Mouse (Mus musculus) midbrain, postnatal 0 days (tissue): ENCODE results near the gene Kcna10. TPM values are rescaled to one million over a fixed set of nuclear protein-coding genes. Genes with fewer than 3 reads are reported as not detected.

Experiments
- ATAC-seq: fragments of 200-750 bp; cut with Nextera tagmentation; 2 replicates; pipeline ENCODE4 v1.8.0; 2017; ENCODE audit warnings: moderate number of reproducible peaks, mild to moderate bottlenecking, moderate TSS enrichment, moderate library complexity; ENCODE audit not compliant: low FRiP score
- DNase-seq: peaks from one replicate; pipeline ENCODE4 v3.0.0-alpha.2; 2015; ENCODE audit warnings: low spot score
- H3K27ac ChIP-seq: fragments of 300-500 bp; sonication (generic); 2 replicates; pipeline ENCODE4 v1.5.1; 2014; ENCODE audit warnings: low read depth, mild to moderate bottlenecking, low read length, mixed read lengths
- H3K27me3 ChIP-seq: fragments of 300-500 bp; sonication (generic); 2 replicates; pipeline ENCODE4 v1.6.1; 2014; ENCODE audit warnings: low read length, control low read depth, mixed read lengths; ENCODE audit not compliant: insufficient read depth
- H3K36me3 ChIP-seq: fragments of 300-500 bp; sonication (generic); 2 replicates; pipeline ENCODE4 v1.6.1; 2014; ENCODE audit warnings: low read length, control low read depth, mixed read lengths; ENCODE audit not compliant: insufficient read depth
- H3K4me1 ChIP-seq: fragments of 300-500 bp; sonication (generic); 2 replicates; pipeline ENCODE4 v1.6.1; 2014; ENCODE audit warnings: mild to moderate bottlenecking, control low read depth, antibody characterized with exemption, low read length, mixed read lengths; ENCODE audit not compliant: insufficient read depth
- H3K4me2 ChIP-seq: fragments of 300-500 bp; sonication (generic); 2 replicates; pipeline ENCODE4 v1.6.1; 2014; ENCODE audit warnings: low read depth, mild to moderate bottlenecking, low read length, mixed read lengths; ENCODE audit not compliant: poor library complexity, severe bottlenecking
- H3K4me3 ChIP-seq: fragments of 300-500 bp; sonication (generic); 2 replicates; pipeline ENCODE4 v1.5.1; 2014; ENCODE audit warnings: low read depth, mild to moderate bottlenecking, low read length, moderate library complexity
- H3K9ac ChIP-seq: fragments of 300-500 bp; sonication (generic); replicated peaks from 2 replicates; pipeline ENCODE4 v1.6.1; 2014; ENCODE audit warnings: mild to moderate bottlenecking, low read length, moderate library complexity, mixed read lengths; ENCODE audit not compliant: poor library complexity, severe bottlenecking
- H3K9me3 ChIP-seq: fragments of 300-500 bp; sonication (generic); 2 replicates; pipeline ENCODE4 v1.6.1; 2016; ENCODE audit warnings: low read length, control low read depth
- CTCF ChIP-seq: IDR thresholded peaks from 2 replicates; pipeline ENCODE4 v1.5.1; 2016; ENCODE audit warnings: antibody characterized with exemption, mild to moderate bottlenecking
- WGBS: fragments of 180-500 bp; shearing (Covaris S2); extraction: QIAGEN DNeasy Blood & Tissue Kit; methylation state at CpG from one replicate; pipeline ENCODE4 v1.1.7; 2014; 5-methylcytosine and 5-hydroxymethylcytosine counted together
- polyA plus RNA-seq: library from polyadenylated mRNA; unstranded; fragments of >200 nt; fragmentation: Nextera tagmentation; extraction: Ambion mirVana; gene quantifications from 2 replicates; pipeline ENCODE4 v1.2.1, GENCODE M21; 2015
- total RNA-seq: library from RNA; depleted of rRNA; stranded (reverse); fragments of >200 nt; gene quantifications from 2 replicates; pipeline ENCODE4 v1.2.3, GENCODE M21; 2014

Gene Kcna10
- total and polyA plus RNA-seq, 2 experiments from 2014 or later = not detected

GRCm38 (mm10) chr3:107185597-107185996 is 2.7 kb downstream of the Kcna10 start:
- Histone ChIP-seq H3K4me3 (no peak overlapping the region), H3K9ac (no peak overlapping the region), H3K4me2 (no peak overlapping the region), H3K27ac (no peak overlapping the region), H3K4me1 (no peaks in the 10 kb centered on the region), H3K36me3 (no peaks in the 10 kb centered on the region), H3K27me3 (no peaks in the 10 kb centered on the region), H3K9me3 (no peaks in the 10 kb centered on the region)
- ATAC-seq = no peak
- WGBS = 62% methylated on average over 3 of the region's 3 CpGs
- DNase-seq = no peak
- TF ChIP-seq CTCF = no peak

- 55% methylated on average over 4 of the region's 4 CpGs for WGBS
- H3K27ac ChIP-seq = no peak overlapping the region
- no peak overlapping the region for H3K4me2 ChIP-seq
- no peaks in the 10 kb centered on the region for H3K9me3 ChIP-seq
- no peaks in the 10 kb centered on the region for H3K36me3 ChIP-seq
- H3K27me3 ChIP-seq = no peaks in the 10 kb centered on the region
- no peak for DNase-seq
- H3K4me3 ChIP-seq = no peak overlapping the region
- no peaks in the 10 kb centered on the region for H3K4me1 ChIP-seq
- H3K9ac ChIP-seq = no peak overlapping the region
- ATAC-seq = no peak
- TF ChIP-seq CTCF = no peak
Observed at GRCm38 (mm10) chr3:107187022-107187421, 4.2 kb downstream of the Kcna10 start.

- TF ChIP-seq CTCF = peak; percentile 94
- no peak overlapping the region for H3K27ac ChIP-seq
- DNase-seq (peak; percentile 86), ATAC-seq (peak; percentile 83)
- no peaks in the 10 kb centered on the region for H3K9me3 ChIP-seq
- no peak overlapping the region for H3K9ac ChIP-seq
- H3K4me2 ChIP-seq = no peak overlapping the region
- WGBS = 43% methylated on average over 6 of the region's 6 CpGs
- H3K4me1 ChIP-seq = no peaks in the 10 kb centered on the region
- no peak overlapping the region for H3K4me3 ChIP-seq
- H3K36me3 ChIP-seq = no peaks in the 10 kb centered on the region
- no peaks in the 10 kb centered on the region for H3K27me3 ChIP-seq
Observed at GRCm38 (mm10) chr3:107188226-107188899, 5.5 kb downstream of the Kcna10 start.

- peak; percentile 54; the same call in 1 of the 2 replicates for ATAC-seq
- WGBS = 14% methylated on average over 9 of the region's 9 CpGs
- Histone ChIP-seq H3K4me3 (no peak overlapping the region), H3K4me2 (no peak overlapping the region), H3K27me3 (no peaks in the 10 kb centered on the region), H3K9ac (no peak overlapping the region), H3K4me1 (no peaks in the 10 kb centered on the region), H3K9me3 (no peaks in the 10 kb centered on the region), H3K36me3 (no peaks in the 10 kb centered on the region), H3K27ac (no peak overlapping the region)
- TF ChIP-seq CTCF = no peak
- DNase-seq = peak; percentile 3
Observed at GRCm38 (mm10) chr3:107201310-107202180, 18.7 kb downstream of the Kcna10 start.

- 93% methylated on average over 3 of the region's 3 CpGs for WGBS
- no peaks in the 10 kb centered on the region for H3K36me3 ChIP-seq
Observed at GRCm38 (mm10) chr3:107204413-107204812, 21.6 kb downstream of the Kcna10 start.

GRCm38 (mm10) chr3:107205170-107205569 is 22.3 kb downstream of the Kcna10 start:
- Histone ChIP-seq H3K9me3 (no peaks in the 10 kb centered on the region), H3K27ac (no peak overlapping the region), H3K9ac (no peak overlapping the region), H3K4me3 (no peak overlapping the region), H3K36me3 (no peaks in the 10 kb centered on the region), H3K4me1 (no peaks in the 10 kb centered on the region), H3K27me3 (no peaks in the 10 kb centered on the region), H3K4me2 (no peak overlapping the region)
- DNase-seq (no peak), ATAC-seq (no peak)
- no peak for TF ChIP-seq CTCF

More at GRCm38 (mm10) chr3:107204413-107204812, 21.6 kb downstream of the Kcna10 start:
- no peak for ATAC-seq
- Histone ChIP-seq H3K4me1 (no peaks in the 10 kb centered on the region), H3K4me2 (no peak overlapping the region), H3K4me3 (no peak overlapping the region), H3K27me3 (no peaks in the 10 kb centered on the region), H3K9ac (no peak overlapping the region), H3K27ac (no peak overlapping the region), H3K9me3 (no peaks in the 10 kb centered on the region)
- TF ChIP-seq CTCF = no peak
- DNase-seq = no peak
